Mouse (Mus musculus) lung, embryonic 15.5 days (tissue): ENCODE measurements around the gene Tex10. TPM values are rescaled to one million over a fixed set of nuclear protein-coding genes. Genes with fewer than 3 reads are reported as not detected.
A peak's percentile ranks its signal among the peaks of the same experiment; 100 is the strongest.
"Not testable (repeated sequence)": the region's sequence is repeated elsewhere in the genome, so short reads cannot be mapped to it uniquely, and the experiment has no call there.

Experiments used
- ATAC-seq: fragments of 200-750 bp; cut with Nextera tagmentation; 2 replicates; pipeline ENCODE4 v1.8.0; 2017; ENCODE audit warnings: moderate number of reproducible peaks, borderline replicate concordance; ENCODE audit not compliant: low FRiP score, low TSS enrichment; ENCODE audit errors: extremely low read depth
- H3K27ac ChIP-seq: fragments of 300-500 bp; sonication (generic); 2 replicates; pipeline ENCODE4 v1.5.1; 2015; ENCODE audit warnings: moderate library complexity, mild to moderate bottlenecking, inconsistent platforms
- H3K27me3 ChIP-seq: fragments of 300-500 bp; sonication (generic); 2 replicates; pipeline ENCODE4 v1.6.1; 2015; ENCODE audit warnings: inconsistent platforms
- H3K36me3 ChIP-seq: fragments of 300-500 bp; sonication (generic); 2 replicates; pipeline ENCODE4 v1.6.1; 2015; ENCODE audit warnings: inconsistent platforms
- H3K4me1 ChIP-seq: fragments of 300-500 bp; sonication (generic); 2 replicates; pipeline ENCODE4 v1.6.1; 2015; ENCODE audit warnings: inconsistent platforms
- H3K4me2 ChIP-seq: fragments of 300-500 bp; sonication (generic); 2 replicates; pipeline ENCODE4 v1.6.1; 2015; ENCODE audit warnings: inconsistent platforms, mild to moderate bottlenecking, moderate library complexity
- H3K4me3 ChIP-seq: fragments of 300-500 bp; sonication (generic); 2 replicates; pipeline ENCODE4 v1.5.1; 2015; ENCODE audit warnings: mild to moderate bottlenecking, inconsistent platforms
- H3K9ac ChIP-seq: fragments of 300-500 bp; sonication (generic); 2 replicates; pipeline ENCODE4 v1.6.1; 2015; ENCODE audit warnings: inconsistent platforms
- H3K9me3 ChIP-seq: fragments of 300-500 bp; sonication (generic); 2 replicates; pipeline ENCODE4 v1.6.1; 2016; ENCODE audit warnings: inconsistent platforms
- WGBS: fragments of 180-500 bp; shearing (Covaris S2); methylation state at CpG from one replicate; pipeline ENCODE4 v1.1.7; 2015; 5-methylcytosine and 5-hydroxymethylcytosine counted together
- polyA plus RNA-seq: library from polyadenylated mRNA; unstranded; fragments of >200 nt; fragmentation: Nextera tagmentation; extraction: Ambion mirVana; gene quantifications from 2 replicates; pipeline ENCODE4 v1.2.1, GENCODE M21; 2015

Tex10 gene
- polyA plus RNA-seq, 1 experiment from 2014 or later = 51.0 TPM

DNA sequence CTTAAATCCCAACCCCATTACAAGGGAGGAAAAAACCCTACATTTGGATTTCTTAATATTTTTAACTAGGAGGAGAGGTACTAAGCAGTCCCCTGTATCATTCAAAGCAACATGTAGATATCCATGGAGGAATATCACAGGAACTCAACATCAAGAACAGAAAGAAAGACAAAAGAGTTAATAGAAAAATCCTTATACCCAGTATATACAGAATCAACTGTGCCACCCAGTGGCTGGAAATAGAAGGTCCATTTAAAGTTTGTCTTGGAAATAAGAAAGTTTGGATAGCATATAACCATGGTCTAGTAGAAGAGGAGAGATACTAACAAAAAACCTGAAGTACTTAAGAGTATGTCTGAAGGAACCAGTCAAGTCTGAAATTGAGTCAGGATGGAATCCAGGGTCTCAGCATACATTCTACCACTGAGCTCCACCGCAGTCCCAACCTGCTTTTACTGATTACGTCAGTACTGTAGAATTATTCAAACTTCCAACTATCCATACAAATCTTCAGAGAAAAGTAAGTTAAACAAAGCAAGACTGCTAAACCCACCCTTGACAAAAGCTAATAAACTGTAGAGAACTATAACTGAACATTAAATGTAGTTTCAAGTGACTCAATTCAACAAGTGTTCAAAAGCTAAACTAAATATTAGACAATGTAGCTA, 19.0 kb downstream of the Tex10 start:
- Histone ChIP-seq H3K4me3 (no peak overlapping the region), H3K9me3 (no peaks in the 10 kb centered on the region), H3K9ac (no peak overlapping the region), H3K4me1 (no peaks in the 10 kb centered on the region), H3K36me3 (peaks cover 59% of the 10 kb centered on the region), H3K27me3 (no peaks in the 10 kb centered on the region), H3K27ac (no peak overlapping the region), H3K4me2 (no peak overlapping the region)
- 66% methylated on average over 2 of the region's 2 CpGs for WGBS
- ATAC-seq = peak; percentile 27; the same call in 1 of the 2 replicates

DNA sequence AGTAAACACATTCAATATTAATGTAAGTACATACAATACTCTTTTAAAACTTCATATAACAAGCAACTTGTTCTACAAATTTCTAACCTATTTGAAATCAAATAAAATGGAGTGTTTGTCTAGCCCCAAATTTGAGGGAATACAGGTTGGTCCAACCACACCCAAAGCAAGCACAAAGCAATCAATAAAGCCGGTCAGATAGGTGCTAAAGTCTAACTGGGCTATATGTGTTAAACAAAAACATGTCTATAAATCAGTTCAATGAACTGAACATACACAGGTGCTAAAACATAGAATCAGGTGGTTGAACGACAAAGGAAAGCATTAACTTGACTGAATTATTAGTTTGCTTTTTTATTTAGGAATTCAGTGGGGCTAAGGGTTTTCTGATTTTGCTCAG, 45.2 kb downstream of the Tex10 start:
- WGBS = 78% methylated on average over 2 of the region's 2 CpGs
- H3K4me1 ChIP-seq = no peaks in the 10 kb centered on the region
- no peak overlapping the region for H3K27ac ChIP-seq
- no peaks in the 10 kb centered on the region for H3K9me3 ChIP-seq
- no peaks in the 10 kb centered on the region for H3K27me3 ChIP-seq
- H3K36me3 ChIP-seq = peaks cover 38% of the 10 kb centered on the region
- H3K9ac ChIP-seq = no peak overlapping the region
- ATAC-seq = no peak
- H3K4me2 ChIP-seq = no peak overlapping the region
- H3K4me3 ChIP-seq = no peak overlapping the region

DNA sequence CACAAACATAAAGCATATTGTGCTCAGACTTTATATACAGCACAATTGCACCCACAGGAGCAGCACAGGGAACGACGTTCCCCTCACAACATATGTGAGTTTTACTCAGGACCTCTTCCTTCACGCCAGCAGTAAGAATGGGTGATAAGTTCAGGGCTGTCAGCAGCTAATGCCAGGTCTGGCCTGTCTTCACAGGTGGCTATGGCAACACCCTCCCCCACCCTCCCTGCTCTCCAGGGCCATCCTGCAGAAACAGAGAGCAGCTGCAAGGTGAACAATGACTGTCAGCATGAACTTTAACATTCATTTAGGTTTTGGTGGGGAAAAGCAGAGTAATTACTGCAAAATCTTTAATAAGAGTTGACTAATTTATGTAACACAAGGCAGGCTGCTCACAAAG, 45.8 kb downstream of the Tex10 start:
- Histone ChIP-seq H3K27me3 (no peaks in the 10 kb centered on the region), H3K4me2 (no peak overlapping the region), H3K27ac (no peak overlapping the region), H3K9me3 (no peaks in the 10 kb centered on the region), H3K4me3 (no peak overlapping the region), H3K4me1 (no peaks in the 10 kb centered on the region), H3K36me3 (peaks cover 32% of the 10 kb centered on the region), H3K9ac (no peak overlapping the region)
- WGBS = 67% methylated on average over 3 of the region's 3 CpGs
- no peak for ATAC-seq

DNA sequence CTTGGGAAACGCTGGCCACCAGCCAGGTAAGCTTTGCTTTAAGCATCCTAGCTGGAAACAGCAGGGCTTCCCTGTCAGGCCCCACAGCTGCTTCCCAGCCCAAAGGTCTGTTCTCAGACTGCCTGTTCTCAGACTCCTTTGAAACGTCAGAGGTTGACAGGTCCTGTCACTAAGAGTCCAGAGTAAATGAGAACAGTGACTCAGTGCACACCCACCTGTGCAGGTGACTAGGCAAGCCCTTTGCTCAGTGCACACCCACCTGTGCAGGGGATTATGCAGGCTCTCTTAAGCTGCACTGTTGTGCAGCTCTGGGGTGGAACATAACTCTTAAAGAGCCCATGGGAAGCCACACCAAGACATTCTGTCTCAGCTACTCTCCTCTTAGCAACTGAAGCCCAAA, 49.5 kb downstream of the Tex10 start:
- Histone ChIP-seq H3K4me2 (no peak overlapping the region), H3K27me3 (no peaks in the 10 kb centered on the region), H3K36me3 (0 out of 2 replicates have a peak, but pooled peaks cover 4% of the 10 kb centered on the region), H3K4me3 (no peak overlapping the region), H3K4me1 (no peaks in the 10 kb centered on the region), H3K9ac (no peak overlapping the region), H3K27ac (no peak overlapping the region), H3K9me3 (no peaks in the 10 kb centered on the region)
- WGBS = 47% methylated on average over 2 of the region's 2 CpGs
- no peak for ATAC-seq

DNA sequence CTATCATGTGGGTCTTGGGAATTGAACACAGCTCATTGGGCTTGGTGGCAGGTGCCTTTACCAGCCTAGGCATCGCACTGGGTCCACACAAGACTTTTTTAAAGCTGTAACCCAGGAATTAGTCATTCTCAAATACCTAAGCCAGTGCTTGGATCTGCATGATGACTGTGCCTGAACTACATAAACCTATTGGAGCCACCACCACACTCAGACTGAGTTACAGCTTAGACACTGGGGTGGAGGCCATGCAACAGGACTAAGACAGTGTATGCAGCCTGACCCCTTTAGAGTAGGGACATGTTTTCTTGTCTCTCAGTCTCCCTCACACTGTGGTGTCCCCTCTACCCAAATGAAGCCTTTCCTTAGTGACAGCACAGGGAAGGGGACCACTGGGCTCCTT, 50.6 kb downstream of the Tex10 start:
- ATAC-seq = no peak
- no peak overlapping the region for H3K4me2 ChIP-seq
- 0 out of 2 replicates have a peak, but pooled peaks cover 4% of the 10 kb centered on the region for H3K36me3 ChIP-seq
- no peaks in the 10 kb centered on the region for H3K4me1 ChIP-seq
- H3K9ac ChIP-seq = no peak overlapping the region
- no peaks in the 10 kb centered on the region for H3K9me3 ChIP-seq
- no peak overlapping the region for H3K27ac ChIP-seq
- no peak overlapping the region for H3K4me3 ChIP-seq
- 81% methylated on average over 1 of the region's 1 CpGs for WGBS
- no peaks in the 10 kb centered on the region for H3K27me3 ChIP-seq

DNA sequence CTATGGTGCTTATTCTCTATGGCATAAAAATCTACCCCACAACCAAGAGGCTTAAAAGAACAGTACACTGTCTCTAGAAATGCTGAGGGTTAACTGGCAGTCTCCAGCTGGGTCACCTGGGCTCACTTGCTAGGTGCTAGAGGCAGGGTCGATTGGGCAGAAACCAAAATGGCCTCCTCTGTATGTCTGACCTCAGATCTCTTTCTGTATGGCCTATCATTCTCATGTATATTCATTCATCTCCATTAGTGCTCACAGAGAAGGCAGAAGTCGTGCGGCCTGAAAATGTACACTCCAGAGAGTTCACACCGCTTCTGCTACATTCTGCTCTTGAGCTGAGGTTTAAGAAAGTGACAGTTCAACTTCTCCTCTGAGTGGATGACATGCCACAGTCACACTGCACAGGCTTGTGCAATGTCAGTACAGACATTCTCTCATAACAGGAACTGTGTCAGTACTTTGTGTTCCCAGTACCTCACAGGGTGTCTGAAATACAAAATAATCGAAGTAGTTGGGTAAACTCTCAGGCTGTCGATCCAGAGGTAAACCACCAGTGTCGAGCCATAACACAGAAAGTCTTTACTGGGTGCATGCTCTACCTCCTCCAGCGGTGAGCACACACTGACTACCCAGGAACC, 54.3 kb downstream of the Tex10 start:
- Histone ChIP-seq H3K27me3 (no peaks in the 10 kb centered on the region), H3K4me1 (no peaks in the 10 kb centered on the region), H3K9ac (no peak overlapping the region), H3K4me2 (no peak overlapping the region), H3K27ac (no peak overlapping the region), H3K36me3 (0 out of 2 replicates have a peak, but pooled peaks cover 4% of the 10 kb centered on the region), H3K9me3 (no peaks in the 10 kb centered on the region), H3K4me3 (no peak overlapping the region)
- ATAC-seq = no peak
- 87% methylated on average over 8 of the region's 8 CpGs for WGBS

DNA sequence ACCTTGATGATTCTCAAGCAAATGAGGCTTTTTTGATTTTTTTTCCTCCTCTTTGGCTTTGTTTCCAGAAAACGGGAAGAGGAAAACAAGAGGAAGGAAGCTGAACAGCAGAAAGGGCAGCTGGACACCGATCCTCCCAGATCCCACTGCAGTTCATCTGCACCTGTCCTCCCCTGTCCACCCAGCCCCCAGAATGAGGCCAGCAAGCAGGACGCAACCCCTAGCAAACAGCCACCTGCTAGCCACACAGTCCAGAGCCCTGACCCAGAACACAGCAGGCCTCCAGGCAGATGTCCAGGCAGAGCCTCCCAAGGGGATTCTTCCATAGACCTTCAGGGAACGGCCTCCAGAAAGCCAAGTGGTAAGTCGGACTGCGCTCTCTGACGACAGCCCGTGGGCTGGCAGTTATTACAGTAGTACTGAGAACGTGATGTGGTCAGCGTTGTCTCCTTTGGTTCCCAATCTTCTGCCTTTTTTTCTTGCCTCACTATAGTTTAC, 57.4 kb downstream of the Tex10 start:
- Histone ChIP-seq H3K9ac (no peak overlapping the region), H3K4me2 (no peak overlapping the region), H3K9me3 (no peaks in the 10 kb centered on the region), H3K27me3 (no peaks in the 10 kb centered on the region), H3K27ac (no peak overlapping the region), H3K36me3 (no peaks in the 10 kb centered on the region), H3K4me3 (no peak overlapping the region), H3K4me1 (no peaks in the 10 kb centered on the region)
- 85% methylated on average over 10 of the region's 10 CpGs for WGBS
- no peak for ATAC-seq

DNA sequence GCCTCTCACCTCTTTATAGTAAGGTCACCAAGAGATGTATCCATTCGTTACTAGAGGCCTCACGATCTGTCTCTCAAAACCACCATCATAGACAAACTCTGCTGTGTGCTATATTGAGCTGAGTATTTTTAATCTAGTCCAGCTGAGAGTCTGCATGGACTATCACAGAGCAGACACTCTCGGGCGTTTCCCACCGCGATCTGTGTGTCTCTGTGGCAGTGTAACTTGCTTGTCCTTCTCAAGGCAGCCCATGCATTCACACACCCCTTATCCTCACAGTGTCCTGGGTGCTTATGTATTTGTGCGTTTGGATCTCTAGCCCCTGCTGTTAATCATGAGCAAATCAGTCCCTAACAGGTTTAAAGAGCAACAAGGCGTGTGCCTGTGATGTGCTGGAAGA, 59.8 kb downstream of the Tex10 start:
- H3K27me3 ChIP-seq = no peaks in the 10 kb centered on the region
- H3K4me1 ChIP-seq = no peaks in the 10 kb centered on the region
- H3K4me3 ChIP-seq = no peak overlapping the region
- H3K36me3 ChIP-seq = no peaks in the 10 kb centered on the region
- 84% methylated on average over 8 of the region's 8 CpGs for WGBS
- H3K27ac ChIP-seq = no peak overlapping the region
- no peak overlapping the region for H3K4me2 ChIP-seq
- no peak overlapping the region for H3K9ac ChIP-seq
- ATAC-seq = no peak
- no peaks in the 10 kb centered on the region for H3K9me3 ChIP-seq

DNA sequence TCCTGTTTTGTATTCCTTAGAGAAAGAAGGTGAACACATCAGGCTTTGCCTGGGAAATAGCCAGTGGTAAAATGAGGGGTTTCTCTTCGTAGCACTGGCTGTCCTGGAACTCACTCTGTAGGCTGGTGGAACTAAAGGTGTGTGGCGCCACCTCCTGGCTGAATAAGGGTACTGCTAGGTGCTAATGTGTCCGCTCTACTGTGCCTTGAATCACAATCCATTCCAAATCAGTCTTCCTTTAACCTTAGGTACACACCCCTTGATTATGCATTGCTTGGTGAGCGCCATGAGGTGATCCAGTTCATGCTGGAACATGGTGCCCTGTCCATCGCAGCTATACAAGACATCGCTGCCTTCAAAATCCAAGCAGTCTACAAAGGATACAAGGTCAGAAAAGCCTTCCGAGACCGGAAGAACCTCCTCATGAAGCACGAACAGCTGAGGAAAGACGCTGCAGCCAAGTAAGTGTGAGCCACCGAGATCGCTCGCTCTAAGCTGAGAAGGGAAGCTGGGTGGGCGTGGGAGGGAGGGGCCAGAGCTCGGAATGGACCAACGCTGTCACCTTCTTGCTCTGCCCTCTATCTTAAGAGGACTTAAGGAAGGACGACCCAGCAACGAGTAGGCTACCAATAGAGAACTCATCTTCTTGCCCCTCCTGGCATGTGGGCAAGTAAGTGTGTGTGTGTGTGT, 65.8 kb downstream of the Tex10 start:
- no peak overlapping the region for H3K27ac ChIP-seq
- H3K4me3 ChIP-seq = no peak overlapping the region
- H3K9ac ChIP-seq = no peak overlapping the region
- H3K9me3 ChIP-seq = no peaks in the 10 kb centered on the region
- ATAC-seq = no peak
- no peaks in the 10 kb centered on the region for H3K36me3 ChIP-seq
- H3K4me2 ChIP-seq = peak overlapping the region; percentile 30
- 38% methylated on average over 18 of the region's 18 CpGs for WGBS
- 0 out of 2 replicates have a peak, but pooled peaks cover 3% of the 10 kb centered on the region for H3K4me1 ChIP-seq
- no peaks in the 10 kb centered on the region for H3K27me3 ChIP-seq

DNA sequence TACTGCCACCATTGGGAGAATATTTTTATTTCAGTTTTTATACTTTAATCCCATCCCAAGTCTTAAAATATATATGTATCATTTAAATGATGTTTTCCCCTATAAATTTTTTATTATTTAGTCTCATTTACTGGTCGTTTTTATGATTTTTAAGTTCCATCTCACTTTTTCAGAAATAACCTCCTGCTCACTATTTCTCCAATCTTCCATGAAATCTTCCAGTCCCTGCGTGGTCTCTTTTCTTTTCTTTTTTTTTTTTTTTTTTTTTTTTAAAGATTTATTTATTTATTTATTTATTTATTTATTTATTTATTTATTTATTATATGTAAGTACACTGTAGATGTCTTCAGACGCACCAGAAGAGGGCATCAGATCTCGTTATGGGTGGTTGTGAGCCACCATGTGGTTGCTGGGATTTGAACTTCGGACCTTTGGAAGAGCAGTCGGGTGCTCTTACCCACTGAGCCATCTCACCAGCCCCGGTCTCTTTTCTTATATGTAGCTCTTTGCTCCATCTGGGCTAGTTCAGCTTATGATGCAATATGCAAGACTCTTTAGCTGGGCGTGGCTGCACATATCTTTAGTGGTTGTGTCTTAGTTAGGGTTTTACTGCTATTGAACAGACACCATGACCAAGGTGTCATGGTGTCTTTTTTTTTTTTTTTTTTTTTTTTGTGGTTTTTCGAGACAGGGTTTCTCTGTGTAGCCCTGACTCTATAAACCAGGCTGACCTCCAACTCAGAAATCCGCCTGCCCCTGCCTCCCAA, 67.4 kb downstream of the Tex10 start:
- not testable (repeated sequence) for H3K9me3 ChIP-seq, H3K27me3 ChIP-seq, H3K36me3 ChIP-seq, H3K4me1 ChIP-seq, H3K9ac ChIP-seq, ATAC-seq, H3K4me2 ChIP-seq, H3K4me3 ChIP-seq, H3K27ac ChIP-seq
- 84% methylated on average over 8 of the region's 10 CpGs for WGBS

DNA sequence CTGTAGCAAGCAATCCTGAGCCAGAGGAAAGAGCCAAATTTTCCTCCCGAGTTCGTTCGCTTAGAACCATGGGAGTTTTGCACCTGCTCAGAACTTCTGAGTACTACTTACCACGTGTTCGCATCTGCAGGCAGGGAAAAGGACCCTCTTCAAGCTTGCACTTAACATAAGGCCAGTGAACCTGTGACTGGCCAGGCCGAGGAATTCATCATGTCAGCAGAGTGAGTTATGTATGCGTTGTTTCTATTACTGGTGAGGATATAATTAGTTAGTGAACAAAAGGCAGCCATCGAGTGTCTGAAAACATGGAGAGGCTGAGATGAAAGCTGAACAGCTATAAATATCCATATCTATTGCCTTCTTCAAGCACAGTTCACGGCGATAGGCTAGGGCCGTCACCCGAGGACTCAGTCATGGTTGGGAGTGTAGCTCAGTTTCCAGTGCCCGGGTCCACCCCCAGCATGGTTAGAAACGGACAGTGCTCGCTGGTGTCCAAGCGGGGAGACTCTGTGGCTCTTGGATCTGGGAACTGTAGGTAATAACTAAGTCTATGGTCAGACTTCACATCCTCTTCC, 70.1 kb downstream of the Tex10 start:
- no peak overlapping the region for H3K27ac ChIP-seq
- 71% methylated on average over 16 of the region's 16 CpGs for WGBS

More for the DNA sequence above, 70.1 kb downstream of the Tex10 start:
- no peak overlapping the region for H3K9ac ChIP-seq
- no peak for ATAC-seq
- H3K4me1 ChIP-seq = 0 out of 2 replicates have a peak, but pooled peaks cover 3% of the 10 kb centered on the region
- no peaks in the 10 kb centered on the region for H3K36me3 ChIP-seq
- no peak overlapping the region for H3K4me3 ChIP-seq
- no peaks in the 10 kb centered on the region for H3K27me3 ChIP-seq
- no peaks in the 10 kb centered on the region for H3K9me3 ChIP-seq
- H3K4me2 ChIP-seq = no peak overlapping the region
